Mouse (Mus musculus): ENCODE data around the gene Unc80.

The Unc80 gene

GRCm38 (mm10) chr1:66467821-66468703 lies at the start of gene Unc80:
Gene Unc80, plus strand, starts transcription at chr1:66468367.
- DNase-seq (ENCODE audit: low spot score in 2 of 2): peak in 1 of 2 experiments; percentile 30

DNA sequence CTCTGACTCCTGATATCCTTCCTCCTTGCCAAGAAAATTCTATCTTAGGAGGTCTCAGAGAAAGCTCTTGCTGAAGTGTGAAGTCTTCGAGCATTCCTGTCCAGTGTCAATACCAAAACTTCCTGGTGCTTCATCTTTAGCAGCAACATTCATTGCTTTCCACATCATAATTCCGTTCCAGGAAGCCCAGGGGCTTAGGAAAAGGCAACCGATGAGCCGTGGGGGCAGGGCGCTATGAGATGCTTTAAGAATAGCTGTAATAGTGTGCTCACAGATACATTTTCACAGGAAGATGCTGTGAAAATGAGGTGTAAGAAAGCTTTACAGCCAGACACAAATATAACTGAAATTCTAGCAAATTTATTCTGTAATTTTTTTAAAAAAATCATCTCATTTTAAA lies 42.1 kb upstream of the Unc80 start:
- no peak for DNase-seq (ENCODE audit: low spot score in 2 of 2)

DNA sequence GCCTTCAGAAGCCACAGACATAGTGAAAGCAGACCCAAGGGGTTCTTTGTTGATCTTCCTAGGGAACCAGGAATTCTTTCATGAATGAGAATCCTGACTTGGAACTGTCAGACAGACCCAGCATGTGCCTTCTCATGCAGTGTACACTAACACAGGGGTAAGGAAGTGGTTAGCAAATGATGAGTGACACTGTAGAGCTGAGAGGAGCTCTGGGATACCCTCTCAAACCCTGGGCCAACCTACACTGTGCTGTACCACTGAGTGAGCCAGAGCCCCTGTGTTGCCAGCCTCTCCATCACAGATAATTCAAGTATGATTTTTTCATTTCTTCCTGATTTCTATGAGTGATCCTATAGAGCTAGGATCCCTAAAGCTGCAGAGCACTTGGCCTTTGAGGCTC lies 37.2 kb upstream of the Unc80 start:
- DNase-seq (ENCODE audit: low spot score in 2 of 2): no peak

- DNase-seq (ENCODE audit: low spot score in 2 of 2): no peak
Observed at GRCm38 (mm10) chr1:66431472-66431871, 36.7 kb upstream of the Unc80 start.

GRCm38 (mm10) chr1:66438069-66438468 lies 30.1 kb upstream of the Unc80 start:
- no peak for DNase-seq (ENCODE audit: low spot score in 2 of 2)

DNA sequence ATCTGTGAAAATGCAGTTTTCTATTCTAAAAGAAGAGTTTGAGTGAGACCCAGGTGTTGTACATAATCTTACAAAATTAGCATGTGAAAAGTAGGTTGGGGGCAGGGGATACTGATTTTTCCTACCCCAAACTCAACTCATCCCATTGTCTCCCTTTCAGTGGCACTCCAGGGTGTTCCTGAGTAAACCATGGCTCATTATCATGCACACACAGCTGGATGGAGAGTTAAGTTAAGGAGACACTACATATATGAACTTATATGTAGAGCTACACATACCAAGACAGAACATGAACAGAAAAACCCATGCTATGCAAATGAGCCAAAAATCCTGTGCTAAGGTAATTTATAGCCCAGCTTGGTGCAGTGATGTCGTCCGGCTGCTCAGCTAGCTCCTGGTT lies 25.2 kb upstream of the Unc80 start:
- no peak for DNase-seq (ENCODE audit: low spot score in 2 of 2)

- no peak for DNase-seq (ENCODE audit: low spot score in 2 of 2)
Observed at GRCm38 (mm10) chr1:66449471-66449870, 18.7 kb upstream of the Unc80 start.

DNA sequence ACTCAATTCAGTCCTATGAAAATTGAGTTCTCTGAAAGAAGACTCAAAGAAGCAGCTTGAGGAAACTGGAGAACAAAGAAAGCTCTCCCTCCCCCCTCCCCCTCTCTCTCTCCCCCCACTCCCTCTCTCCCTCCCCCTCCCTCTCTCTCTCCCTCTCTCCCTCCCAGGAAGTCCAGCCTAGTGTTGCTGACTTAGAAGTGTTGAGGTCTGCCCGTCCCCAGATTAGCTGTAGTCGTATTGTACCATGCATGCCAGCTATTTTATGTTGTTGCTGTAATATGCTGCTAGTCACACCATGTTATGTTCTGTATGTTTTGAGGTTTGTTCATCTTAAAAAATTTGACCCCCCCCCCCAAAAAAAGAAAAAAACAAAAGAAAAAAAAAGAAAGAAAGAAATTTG lies 11.6 kb upstream of the Unc80 start:
- DNase-seq (ENCODE audit: low spot score in 2 of 2): no peak

DNA sequence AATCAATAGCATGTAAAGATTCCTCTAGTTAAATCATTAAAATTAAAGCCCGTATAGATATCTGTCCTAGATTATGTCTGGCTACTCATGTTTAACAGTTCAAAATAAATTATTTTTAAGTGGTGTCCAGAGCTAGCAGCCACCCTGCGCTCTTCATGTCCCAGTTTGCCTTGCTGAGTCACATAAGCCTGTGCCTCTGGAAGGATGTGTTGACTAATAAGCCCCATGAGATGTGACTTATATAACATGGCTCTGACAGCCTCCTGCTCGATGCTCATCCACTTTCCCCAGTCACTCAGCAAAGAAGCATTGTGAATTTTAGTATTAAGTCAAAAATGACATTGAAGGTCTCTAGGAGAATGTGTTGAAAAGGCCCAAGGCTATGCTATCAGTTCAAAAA lies 10.4 kb upstream of the Unc80 start:
- no peak for DNase-seq (ENCODE audit: low spot score in 2 of 2)

DNA sequence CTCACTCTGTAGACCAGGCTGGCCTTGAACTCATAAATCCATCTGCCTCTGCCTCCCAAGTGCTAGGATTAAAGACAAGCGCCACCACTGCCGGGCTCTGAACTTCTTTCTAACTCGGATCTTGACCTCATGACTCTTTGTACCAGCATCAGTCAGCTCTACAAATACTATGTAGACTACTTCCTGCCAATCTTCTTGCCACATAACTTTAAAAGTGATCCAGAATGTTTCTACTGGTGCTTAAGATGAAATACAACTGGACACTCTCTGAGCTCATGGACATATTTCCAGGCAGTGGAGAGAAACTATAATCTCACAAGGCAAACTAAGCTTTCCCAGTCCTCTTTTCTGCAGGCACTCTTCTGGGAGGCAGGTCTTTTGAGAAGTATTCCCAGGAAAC lies 8.8 kb upstream of the Unc80 start:
- DNase-seq (ENCODE audit: low spot score in 2 of 2): no peak

DNA sequence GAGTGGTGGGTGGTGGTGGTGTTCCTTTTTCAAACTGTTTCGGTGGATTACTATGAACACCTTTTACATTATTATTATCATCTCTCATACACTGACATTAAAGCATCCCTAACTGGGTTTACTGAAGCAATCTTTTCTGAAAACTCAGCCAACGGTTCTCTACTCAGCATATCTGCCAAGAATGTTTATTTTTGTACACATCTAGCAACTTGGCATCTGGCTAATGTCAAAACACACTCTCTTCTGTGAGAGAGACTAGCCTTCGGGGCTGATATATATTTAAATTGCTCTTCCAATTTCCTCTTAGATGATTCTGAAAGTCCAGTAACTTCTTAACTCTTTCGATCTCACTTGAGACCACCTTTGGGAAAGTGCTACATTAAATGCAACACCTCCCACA lies 7.3 kb upstream of the Unc80 start:
- no peak for DNase-seq (ENCODE audit: low spot score in 2 of 2)

- DNase-seq (ENCODE audit: low spot score in 2 of 2): no peak
Observed at GRCm38 (mm10) chr1:66468704-66469020, 495 bp downstream of the Unc80 start.

DNA sequence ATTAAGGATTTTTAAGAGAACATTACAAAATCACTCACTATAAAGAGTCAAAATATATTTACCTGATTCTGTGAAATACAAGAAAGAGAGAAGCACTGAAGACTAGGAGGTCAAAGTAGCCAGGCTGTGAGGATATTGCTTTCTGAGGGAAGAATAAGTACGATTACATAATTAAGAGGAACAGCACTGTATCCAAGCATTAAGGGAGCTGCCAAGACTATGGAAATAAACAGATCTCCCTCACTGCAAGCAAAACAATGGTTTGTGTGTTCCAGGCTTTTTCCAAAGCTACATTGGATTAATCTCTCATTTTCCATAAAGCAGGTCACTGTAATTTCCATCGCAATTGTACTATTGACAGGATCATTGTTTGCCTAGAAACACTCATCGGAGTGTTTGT lies 14.6 kb downstream of the Unc80 start:
- DNase-seq (ENCODE audit: low spot score in 2 of 2): no peak

- DNase-seq (ENCODE audit: low spot score in 2 of 2): no peak
Observed at GRCm38 (mm10) chr1:66493064-66493463, 24.9 kb downstream of the Unc80 start.

- DNase-seq (ENCODE audit: low spot score in 2 of 2): no peak
Observed at GRCm38 (mm10) chr1:66495310-66496012, 27.3 kb downstream of the Unc80 start.

GRCm38 (mm10) chr1:66550812-66551211 lies 82.6 kb downstream of the Unc80 start:
- no peak for DNase-seq (ENCODE audit: low spot score in 2 of 2)

- no peak for DNase-seq (ENCODE audit: low spot score in 2 of 2)
Observed at GRCm38 (mm10) chr1:66552396-66552966, 84.3 kb downstream of the Unc80 start.

- no peak for DNase-seq (ENCODE audit: low spot score in 2 of 2)
Observed at GRCm38 (mm10) chr1:66561636-66562270, 93.6 kb downstream of the Unc80 start.

GRCm38 (mm10) chr1:66562332-66562731 lies 94.2 kb downstream of the Unc80 start:
- no peak for DNase-seq (ENCODE audit: low spot score in 2 of 2)

DNA sequence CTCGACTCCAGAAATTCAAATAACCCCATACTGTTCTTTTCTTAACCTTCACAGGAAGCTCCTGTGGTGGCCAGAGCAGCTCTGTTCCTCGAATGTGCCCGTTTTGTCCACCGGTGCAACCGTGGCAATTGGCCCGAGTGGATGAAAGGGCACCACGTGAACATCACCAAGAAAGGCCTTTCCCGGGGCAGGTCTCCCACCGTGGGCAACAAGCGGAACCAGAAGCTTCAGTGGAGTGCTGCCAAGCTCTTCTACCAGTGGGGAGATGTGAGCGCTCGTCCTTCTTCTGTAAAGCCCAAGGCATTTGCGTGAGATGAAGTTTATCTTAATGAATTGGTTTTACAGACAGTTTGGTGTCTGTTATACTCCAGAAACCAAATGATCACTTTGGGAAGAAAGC lies 101.6 kb downstream of the Unc80 start:
- no peak for DNase-seq (ENCODE audit: low spot score in 2 of 2)

DNA sequence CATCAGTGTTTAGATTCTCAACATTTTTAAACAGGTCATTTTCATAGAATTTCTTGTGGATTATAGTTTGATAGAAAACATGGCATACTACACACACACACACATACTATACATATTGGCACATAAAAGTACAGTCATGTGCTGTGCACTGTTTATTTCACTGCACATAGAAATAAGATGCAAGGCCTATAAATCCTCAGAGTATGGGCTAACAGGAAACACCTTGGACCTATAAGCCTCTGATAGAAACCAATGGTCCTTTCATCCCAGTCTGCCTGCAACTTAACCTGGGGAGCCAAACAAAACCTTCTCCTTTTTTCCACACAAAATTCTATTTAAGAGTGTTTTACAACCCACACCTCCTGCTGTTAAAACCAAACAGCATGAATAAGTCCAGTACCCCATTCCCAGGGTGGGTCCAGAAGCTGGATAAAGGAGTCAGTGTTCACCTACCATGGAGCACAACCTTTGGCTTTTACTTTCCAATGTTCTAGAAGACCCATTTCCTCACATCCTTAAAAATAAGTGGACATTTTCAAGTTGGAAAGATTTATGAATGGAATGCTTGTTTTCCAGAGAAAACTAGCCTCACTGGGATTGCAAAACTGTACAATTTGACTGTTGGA lies 129.1 kb downstream of the Unc80 start:
- no peak for DNase-seq (ENCODE audit: low spot score in 2 of 2)

DNA sequence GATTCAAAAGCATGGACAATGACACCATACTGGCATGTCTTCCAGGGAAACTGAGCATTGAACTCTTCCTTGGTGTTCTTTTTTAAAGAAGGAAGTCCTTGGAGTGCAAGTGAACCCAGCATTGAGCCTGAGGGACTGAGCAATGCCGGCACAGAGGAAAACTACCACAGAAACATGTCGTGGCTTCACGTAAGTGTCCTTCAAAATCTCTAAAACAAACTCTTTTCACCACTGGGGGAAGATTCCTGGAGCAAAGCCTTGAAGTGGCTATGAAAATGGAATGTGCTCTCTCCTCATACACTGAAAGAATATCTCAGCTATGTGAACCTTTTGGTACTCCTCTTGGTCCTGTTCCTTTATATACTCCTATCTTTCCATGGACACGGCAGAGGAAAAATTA lies 140.1 kb downstream of the Unc80 start:
- no peak for DNase-seq (ENCODE audit: low spot score in 2 of 2)
